In the genomic region with DNA sequence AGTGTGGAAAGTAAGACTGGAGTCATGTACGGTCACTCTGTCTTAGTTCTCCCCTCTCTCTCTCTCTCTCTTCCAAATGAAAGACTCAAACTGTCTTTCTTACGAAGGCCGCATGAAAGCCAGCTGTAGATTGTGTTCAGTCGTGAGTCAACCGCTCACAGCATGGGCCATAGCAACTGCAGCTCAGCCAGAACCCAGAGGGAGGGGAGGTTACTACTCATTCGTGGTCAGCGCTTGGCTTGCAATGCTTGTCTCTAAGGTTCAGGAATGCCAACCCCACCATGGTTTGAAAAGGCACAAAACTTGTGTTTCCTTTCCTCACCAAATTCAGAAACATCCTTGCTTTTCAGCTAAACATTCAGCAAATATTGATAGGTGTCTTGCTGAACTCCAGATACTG, we compare ENCODE assay signal across 16 mouse cellular contexts.
"Had no signal": no experiment of that assay in that cellular context is flagged by ENCODE, and none has a peak within 500 bp of the region (broad histone marks: within the 10 kb centered on the region; RNA-seq: fewer than 3 reads in every experiment).

No protein-coding gene starts in this region.

- DNase-seq: kidney, postnatal 25 days; layer of hippocampus, adult 9-11 months; liver, postnatal 0 days; lung, embryonic 14.5 days; thymus, adult 18-20 months; thymus, postnatal 36 days had no signal

- H3K27ac ChIP-seq: kidney, postnatal 0 days; layer of hippocampus, adult 2 months; limb, embryonic 12.5 days; limb, embryonic 15.5 days; liver, embryonic 14.5 days; macrophage; midbrain, embryonic 12.5 days had no signal

- H3K9me3 ChIP-seq: limb, embryonic 15.5 days; midbrain, embryonic 12.5 days had no signal

- H3K4me2 ChIP-seq: limb, embryonic 12.5 days; limb, embryonic 15.5 days; liver, embryonic 11.5 days; lung, embryonic 14.5 days; midbrain, embryonic 12.5 days had no signal

- H3K36me3 ChIP-seq: limb, embryonic 12.5 days; limb, embryonic 15.5 days; midbrain, embryonic 12.5 days had no signal

- H3K4me3 ChIP-seq: layer of hippocampus, adult 2 months; limb, embryonic 12.5 days; limb, embryonic 15.5 days; midbrain, embryonic 12.5 days had no signal

- H3K9ac ChIP-seq: limb, embryonic 12.5 days; limb, embryonic 15.5 days; liver, embryonic 14.5 days; liver, postnatal 0 days; lung, embryonic 14.5 days; midbrain, embryonic 12.5 days had no signal

- H3K4me1 ChIP-seq: limb, embryonic 12.5 days; limb, embryonic 15.5 days; midbrain, embryonic 12.5 days had no signal

- H3K27me3 ChIP-seq: limb, embryonic 12.5 days; limb, embryonic 15.5 days; midbrain, embryonic 12.5 days had no signal

- ATAC-seq: liver, postnatal 0 days; lung, postnatal 0 days; midbrain, embryonic 16.5 days had no signal
